Mouse (Mus musculus) bone marrow macrophage, adult 2 months (primary cell): ENCODE measurements around the gene Plscr3.

ENCODE experiments used
- CTCF ChIP-seq: IDR thresholded peaks from 2 replicates; pipeline ENCODE4 v1.5.1; 2012; ENCODE audit warnings: low read depth, mild to moderate bottlenecking, low read length, moderate library complexity
- POLR2A ChIP-seq: IDR thresholded peaks from 2 replicates; pipeline ENCODE4 v1.6.1; 2012; ENCODE audit warnings: mild to moderate bottlenecking, low read depth, low read length, borderline replicate concordance

- no peak for TF ChIP-seq CTCF
- TF ChIP-seq POLR2A: no peak
Observed at GRCm38 (mm10) chr11:69837604-69837951, 8.6 kb upstream of the Plscr3 start, which contains the start of gene Nlgn2.
